Mouse (Mus musculus) neural tube, embryonic 11.5 days (tissue): Measurements from ENCODE around the gene Snrnp70. TPM values are rescaled to one million over a fixed set of nuclear protein-coding genes. Genes with fewer than 3 reads are reported as not detected.
"Not testable (repeated sequence)": the region's sequence is repeated elsewhere in the genome, so short reads cannot be mapped to it uniquely, and the experiment has no call there.

ENCODE experiments used
- ATAC-seq: fragments of 200-750 bp; cut with Nextera tagmentation; 2 replicates; pipeline ENCODE4 v1.8.0; 2017; ENCODE audit warnings: moderate number of reproducible peaks, mild to moderate bottlenecking, moderate TSS enrichment, moderate library complexity; ENCODE audit not compliant: insufficient read depth, low FRiP score, low TSS enrichment
- DNase-seq: peaks from one replicate; pipeline ENCODE4 v3.0.0-alpha.2; 2015; ENCODE audit warnings: low spot score
- H3K27ac ChIP-seq: fragments of 300-500 bp; sonication (generic); 2 replicates; pipeline ENCODE4 v1.5.1; 2014; ENCODE audit warnings: low read depth, mild to moderate bottlenecking, low read length
- H3K27me3 ChIP-seq: fragments of 300-500 bp; sonication (generic); 2 replicates; pipeline ENCODE4 v1.6.1; 2014; ENCODE audit warnings: mild to moderate bottlenecking, low read length, mixed read lengths; ENCODE audit not compliant: control insufficient read depth, insufficient read depth
- H3K36me3 ChIP-seq: fragments of 300-500 bp; sonication (generic); 2 replicates; pipeline ENCODE4 v1.6.1; 2014; ENCODE audit warnings: mild to moderate bottlenecking, low read length, moderate library complexity, mixed read lengths; ENCODE audit not compliant: control insufficient read depth, insufficient read depth
- H3K4me1 ChIP-seq: fragments of 300-500 bp; sonication (generic); 2 replicates; pipeline ENCODE4 v1.6.1; 2014; ENCODE audit warnings: low read length, mixed read lengths; ENCODE audit not compliant: control insufficient read depth, insufficient read depth
- H3K4me2 ChIP-seq: fragments of 300-500 bp; sonication (generic); 2 replicates; pipeline ENCODE4 v1.6.1; 2014; ENCODE audit warnings: low read depth, mild to moderate bottlenecking, moderate library complexity
- H3K4me3 ChIP-seq: fragments of 300-500 bp; sonication (generic); 2 replicates; pipeline ENCODE4 v1.5.1; 2014; ENCODE audit warnings: low read depth, low read length
- H3K9ac ChIP-seq: fragments of 300-500 bp; sonication (generic); 2 replicates; pipeline ENCODE4 v1.6.1; 2014; ENCODE audit warnings: mild to moderate bottlenecking, low read length
- H3K9me3 ChIP-seq: fragments of 300-500 bp; sonication (generic); 2 replicates; pipeline ENCODE4 v1.6.1; 2016; ENCODE audit warnings: low read length; ENCODE audit not compliant: control insufficient read depth
- WGBS: fragments of 180-500 bp; shearing (Covaris S2); extraction: QIAGEN DNeasy Blood & Tissue Kit; methylation state at CpG from one replicate; pipeline ENCODE4 v1.1.7; 2014; 5-methylcytosine and 5-hydroxymethylcytosine counted together
- polyA plus RNA-seq: library from polyadenylated mRNA; unstranded; fragments of >200 nt; fragmentation: Nextera tagmentation; extraction: Ambion mirVana; gene quantifications from 2 replicates; pipeline ENCODE4 v1.2.1, GENCODE M21; 2014

Snrnp70 gene
- polyA plus RNA-seq, 1 experiment from 2014 or later, result 66.4 TPM

GRCm38 (mm10) chr7:45406157-45407156, 10.9 kb upstream of the Snrnp70 start:
- Histone ChIP-seq H3K4me3 (peak overlapping the region; percentile 30), H3K9me3 (no peaks in the 10 kb centered on the region), H3K27ac (no peak overlapping the region), H3K36me3 (no peaks in the 10 kb centered on the region), H3K4me1 (no peaks in the 10 kb centered on the region), H3K4me2 (peak overlapping the region; percentile 32), H3K9ac (no peak overlapping the region), H3K27me3 (peaks cover 63% of the 10 kb centered on the region)
- no peak for DNase-seq
- 2% methylated on average over 114 of the region's 114 CpGs for WGBS
- no peak for ATAC-seq

GRCm38 (mm10) chr7:45405091-45406075, 9.8 kb upstream of the Snrnp70 start, which contains the start of gene Kcna7:
TSS of gene Kcna7 (plus strand) at chr7:45405653.
- Histone ChIP-seq H3K4me3 (peak within 1 kb of the TSS; percentile 30), H3K27ac (no peak within 1 kb of the TSS), H3K27me3 (peaks cover 54% of the 10 kb centered on the region), H3K9ac (no peak within 1 kb of the TSS), H3K9me3 (no peaks in the 10 kb centered on the region), H3K4me1 (no peaks in the 10 kb centered on the region), H3K4me2 (peak within 1 kb of the TSS; percentile 32), H3K36me3 (no peaks in the 10 kb centered on the region)
- 14% methylated on average over 28 of the region's 28 CpGs for WGBS
- peak; percentile 63 for DNase-seq
- ATAC-seq, result peak; percentile 38; the same call in 1 of the 2 replicates

GRCm38 (mm10) chr7:45403532-45404261, 8.2 kb upstream of the Snrnp70 start:
- Histone ChIP-seq H3K9ac (no peak overlapping the region), H3K27me3 (peaks cover 37% of the 10 kb centered on the region), H3K27ac (no peak overlapping the region), H3K4me1 (no peaks in the 10 kb centered on the region), H3K4me2 (no peak overlapping the region), H3K36me3 (no peaks in the 10 kb centered on the region), H3K4me3 (no peak overlapping the region), H3K9me3 (no peaks in the 10 kb centered on the region)
- DNase-seq, result peak; percentile 69
- ATAC-seq, result no peak
- 50% methylated on average over 6 of the region's 6 CpGs for WGBS

GRCm38 (mm10) chr7:45401521-45402085, 6.1 kb upstream of the Snrnp70 start:
- Histone ChIP-seq H3K27me3 (peaks cover 16% of the 10 kb centered on the region), H3K9ac (no peak overlapping the region), H3K4me3 (no peak overlapping the region), H3K36me3 (no peaks in the 10 kb centered on the region), H3K9me3 (no peaks in the 10 kb centered on the region), H3K4me2 (no peak overlapping the region), H3K27ac (no peak overlapping the region), H3K4me1 (no peaks in the 10 kb centered on the region)
- DNase-seq, result no peak
- ATAC-seq, result no peak
- WGBS, result 78% methylated on average over 10 of the region's 10 CpGs

- H3K4me1 ChIP-seq, result peaks cover 13% of the 10 kb centered on the region
- H3K9me3 ChIP-seq, result no peaks in the 10 kb centered on the region
- H3K9ac ChIP-seq, result no peak overlapping the region
- no peak for DNase-seq
- no peak for ATAC-seq
- H3K27me3 ChIP-seq, result no peaks in the 10 kb centered on the region
- H3K27ac ChIP-seq, result no peak overlapping the region
- H3K4me3 ChIP-seq, result no peak overlapping the region
- H3K4me2 ChIP-seq, result no peak overlapping the region
- no peaks in the 10 kb centered on the region for H3K36me3 ChIP-seq
- 71% methylated on average over 2 of the region's 2 CpGs for WGBS
These were observed 1.2 kb upstream of the Snrnp70 start for GRCm38 (mm10) chr7:45396787-45397186.

- not testable (repeated sequence) for H3K36me3 ChIP-seq, H3K27ac ChIP-seq, H3K9me3 ChIP-seq, H3K27me3 ChIP-seq, DNase-seq
- ATAC-seq, result peak; percentile 43; the same call in 1 of the 2 replicates
- Histone ChIP-seq H3K4me2 (peak overlapping the region; percentile 48; the same call in 1 of the 2 replicates), H3K4me3 (peak overlapping the region; percentile 59), H3K4me1 (peaks cover 13% of the 10 kb centered on the region), H3K9ac (peak overlapping the region; percentile 41)
- 8% methylated on average over 3 of the region's 3 CpGs for WGBS
These were observed 814 bp upstream of the Snrnp70 start for GRCm38 (mm10) chr7:45396337-45396775.

GRCm38 (mm10) chr7:45395129-45395541, 407 bp downstream of the Snrnp70 start:
- WGBS, result under 1% methylated on average over 19 of the region's 20 CpGs
- Histone ChIP-seq H3K9ac (peak overlapping the region; percentile 75), H3K36me3 (0 out of 2 replicates have a peak, but pooled peaks cover 5% of the 10 kb centered on the region), H3K27ac (peak overlapping the region; percentile 94), H3K9me3 (no peaks in the 10 kb centered on the region), H3K4me2 (peak overlapping the region; percentile 91), H3K27me3 (no peaks in the 10 kb centered on the region), H3K4me1 (peaks cover 13% of the 10 kb centered on the region), H3K4me3 (peak overlapping the region; percentile 59)
- DNase-seq, result peak; percentile 84
- peak; percentile 69 for ATAC-seq
